Mouse (Mus musculus): ENCODE measurements around the gene Nudt9. TPM values are rescaled to one million over a fixed set of nuclear protein-coding genes. Genes with fewer than 3 reads are reported as not detected.

Gene Nudt9
- total RNA-seq, 1 experiment from 2014 or later: 56.5 TPM

- DNase-seq: no peak
Observed at GRCm38 (mm10) chr5:104077508-104077907, 31.4 kb downstream of the Nudt9 start, which contains the start of gene Gm17660. Gm17660 (minus strand) TSS chr5:104077608.

GRCm38 (mm10) chr5:104080736-104081135 is 34.6 kb downstream of the Nudt9 start:
- no peak for DNase-seq

DNA sequence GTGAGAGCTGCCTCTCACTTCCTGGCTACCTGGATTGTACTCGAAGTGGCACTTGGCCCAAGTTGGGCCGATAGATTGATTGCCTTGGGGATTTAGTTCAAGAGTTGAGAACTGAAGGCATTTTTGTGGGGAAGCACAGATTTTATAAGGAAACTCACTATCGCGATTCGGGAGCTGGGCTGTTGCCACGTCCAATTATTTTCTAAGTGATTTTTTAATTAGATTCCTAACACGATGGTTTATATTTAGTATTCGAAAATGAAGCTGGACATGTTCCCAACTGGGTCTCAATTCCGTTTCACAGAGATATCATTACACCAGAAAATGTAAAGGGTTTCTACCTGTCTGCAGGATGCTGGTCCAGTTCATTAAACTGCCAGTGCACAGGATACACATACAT is 39.3 kb downstream of the Nudt9 start:
- no peak for DNase-seq

- no peak for DNase-seq
Observed at GRCm38 (mm10) chr5:104089751-104090150, 43.6 kb downstream of the Nudt9 start.

GRCm38 (mm10) chr5:104095416-104096077 is 49.4 kb downstream of the Nudt9 start:
- no peak for DNase-seq

DNA sequence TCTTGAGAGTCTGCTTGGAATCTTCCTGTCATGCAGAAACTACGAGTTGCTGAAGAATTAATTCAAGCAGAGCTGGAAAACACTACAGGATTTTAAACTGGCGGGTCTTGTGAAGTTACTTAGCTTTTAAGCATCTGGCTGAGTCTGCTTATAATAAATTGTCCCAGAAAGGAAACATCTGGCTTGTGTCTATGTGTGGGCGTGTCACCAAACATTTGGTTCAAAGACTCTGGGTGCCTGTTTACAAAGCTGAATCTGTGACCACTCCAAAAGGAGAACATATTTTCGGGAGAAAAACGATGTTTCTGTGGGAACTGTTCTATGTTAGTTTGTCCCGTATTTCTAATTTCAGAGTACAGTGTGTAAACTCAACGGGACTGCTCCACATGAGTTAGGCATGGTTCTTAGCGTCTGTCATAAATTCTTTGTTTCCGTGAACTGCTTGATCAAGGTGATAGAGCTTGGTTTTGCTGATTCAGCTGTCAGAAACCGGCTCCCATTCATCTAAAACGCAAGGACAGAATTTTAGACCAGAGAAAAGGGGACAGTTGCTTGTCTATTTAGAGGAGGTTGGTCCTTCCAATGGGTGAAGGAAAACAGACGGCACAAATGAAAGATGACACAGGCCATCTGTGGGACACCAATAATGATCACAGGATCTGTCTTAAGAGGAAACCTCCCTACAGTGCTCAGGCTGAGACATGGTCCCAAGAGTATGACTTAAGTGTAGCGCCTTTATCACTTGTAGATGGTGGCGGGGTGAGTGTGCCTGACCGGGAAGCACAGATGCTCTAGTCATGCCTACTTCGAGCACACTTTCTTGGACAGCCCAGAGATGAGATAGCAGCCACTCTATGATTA is 50.2 kb downstream of the Nudt9 start:
- no peak for DNase-seq

DNA sequence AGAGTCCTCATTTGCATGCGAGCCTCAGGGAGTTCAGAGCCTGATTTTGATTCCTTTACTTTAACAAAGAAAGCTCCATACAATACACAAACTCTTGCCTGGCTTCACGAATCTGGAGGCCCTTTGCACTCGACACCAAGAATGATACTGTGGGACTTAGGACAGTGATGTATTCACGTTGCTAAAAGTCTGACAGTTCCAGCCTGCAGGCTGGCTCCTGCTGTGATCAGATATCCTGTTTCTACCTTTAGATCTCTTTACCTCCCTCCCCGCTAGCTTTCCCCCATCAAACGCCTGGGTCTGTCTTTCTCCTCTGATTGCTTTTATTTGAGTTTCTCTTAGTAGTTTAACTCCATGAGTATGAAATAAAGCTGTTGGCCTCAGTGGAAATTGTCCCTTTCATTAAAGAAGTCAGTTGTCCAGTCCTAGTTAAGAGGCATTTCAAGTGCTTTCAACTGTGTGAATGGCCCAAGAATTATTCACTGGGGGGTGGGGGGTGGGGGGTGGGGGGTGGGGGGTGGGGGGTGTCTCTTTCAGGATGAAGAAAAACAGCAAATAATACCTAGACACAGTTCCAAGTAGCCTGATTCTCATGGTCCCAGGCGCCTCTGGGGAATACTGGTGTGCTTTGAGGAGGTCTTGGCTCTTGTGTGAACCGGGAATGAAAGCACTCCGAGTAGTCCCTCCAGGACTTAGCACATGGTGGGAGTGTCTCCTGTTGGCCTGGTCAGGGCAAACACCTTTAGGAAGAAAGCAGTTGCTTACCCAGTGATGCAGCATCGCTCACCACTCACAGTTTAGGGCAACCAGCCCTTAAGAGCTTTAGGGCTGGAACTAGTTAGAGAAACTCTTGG is 55.8 kb downstream of the Nudt9 start:
- DNase-seq: no peak

DNA sequence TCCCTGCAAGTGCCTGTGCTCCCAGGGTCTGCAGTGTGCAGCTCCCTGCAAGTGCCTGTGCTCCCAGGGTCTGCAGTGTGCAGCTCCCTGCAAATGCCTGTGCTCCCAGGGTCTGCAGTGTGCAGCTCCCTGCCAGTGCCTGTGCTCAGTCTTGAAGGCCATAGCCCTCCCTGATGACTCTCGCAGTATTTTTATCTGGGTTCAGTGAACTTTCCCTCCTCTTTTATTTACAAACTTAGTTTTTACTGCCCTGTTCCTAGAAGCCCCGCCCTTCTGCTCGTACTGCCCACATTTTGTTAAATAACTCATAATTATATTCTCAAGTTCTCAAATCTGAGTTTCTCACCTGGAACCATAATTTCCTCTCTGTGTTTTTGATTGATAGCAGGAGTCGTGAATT is 57.1 kb downstream of the Nudt9 start:
- DNase-seq: no peak

- no peak for DNase-seq
Observed at GRCm38 (mm10) chr5:104104111-104104510, 58.0 kb downstream of the Nudt9 start.

GRCm38 (mm10) chr5:104108127-104108875 is 62.2 kb downstream of the Nudt9 start:
- no peak for DNase-seq

DNA sequence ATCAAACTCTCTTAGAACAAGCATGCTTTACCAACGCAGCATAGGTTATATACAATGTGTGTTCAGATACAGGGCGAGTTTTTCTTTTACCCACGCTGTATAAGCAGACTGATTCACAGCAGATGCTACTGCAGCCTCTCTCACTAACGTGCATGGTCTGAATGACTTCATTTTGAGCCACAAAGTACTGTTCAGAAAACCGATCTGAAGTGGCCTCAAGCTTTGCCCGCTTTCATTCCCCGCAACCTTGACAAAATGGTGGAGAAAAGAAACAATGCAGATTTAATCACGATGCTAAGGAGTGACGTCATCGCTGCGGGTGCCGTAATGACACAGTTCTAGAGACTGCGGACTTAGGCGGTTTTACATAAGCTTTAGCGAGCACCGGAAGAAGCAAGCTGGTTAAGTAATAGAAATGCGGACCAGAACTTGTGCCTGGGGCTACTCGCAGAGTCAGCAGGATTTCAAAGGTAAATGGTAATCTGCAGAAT is 62.8 kb downstream of the Nudt9 start:
- DNase-seq: peak; percentile 27

DNA sequence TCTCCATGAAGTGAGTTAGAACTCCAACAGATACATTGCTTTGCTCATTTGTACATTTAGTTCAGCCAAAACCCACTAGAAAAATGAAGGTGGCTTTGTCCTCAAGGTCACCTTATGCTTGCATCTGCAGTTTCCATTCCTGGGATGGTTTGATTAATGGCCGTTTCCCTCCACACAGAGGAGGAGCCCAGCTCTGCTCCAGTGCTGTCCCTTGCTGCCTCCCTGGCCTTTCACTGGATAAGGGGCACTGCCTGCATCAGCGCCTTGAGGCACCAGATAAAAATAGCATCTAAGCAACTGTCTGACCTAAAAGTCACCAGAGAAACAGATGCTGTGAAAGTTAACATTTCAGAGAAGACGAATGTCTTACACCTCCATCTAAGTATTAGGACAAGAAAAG is 63.4 kb downstream of the Nudt9 start:
- peak; percentile 54 for DNase-seq

DNA sequence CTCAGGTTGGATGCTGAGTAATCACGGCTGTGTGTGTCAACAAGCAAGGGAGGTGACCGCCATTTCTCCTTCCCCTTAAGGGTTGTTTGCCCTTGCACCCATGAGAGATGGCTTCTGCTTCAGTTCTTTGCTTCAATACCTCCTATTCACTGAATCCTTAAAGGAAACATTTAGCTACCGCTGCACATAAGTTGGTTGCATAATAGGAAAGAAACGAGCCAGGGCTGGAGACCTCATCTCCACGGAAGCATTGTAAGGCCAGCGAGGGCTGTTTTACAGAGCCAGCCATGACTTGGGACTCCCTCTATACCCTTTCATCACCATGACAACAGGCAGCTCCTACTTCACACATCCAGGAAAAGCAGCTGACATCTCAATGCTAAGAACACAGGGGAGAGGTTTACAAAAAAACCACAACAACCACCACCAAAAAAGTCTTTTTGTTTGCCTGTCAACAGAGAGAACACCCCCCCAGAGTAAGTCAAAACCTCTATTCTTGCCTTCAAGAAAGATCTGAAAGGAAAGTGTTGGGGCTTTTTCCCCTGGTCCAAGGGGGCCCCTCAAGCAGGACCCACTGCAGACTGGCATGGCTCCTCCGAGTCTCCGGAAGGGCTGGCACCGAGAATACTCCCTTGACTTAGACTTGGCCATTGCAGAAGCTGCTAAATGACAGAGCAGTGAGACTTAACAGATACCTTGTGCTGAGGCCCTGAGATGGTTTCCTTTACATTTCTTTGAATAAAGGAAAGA is 64.2 kb downstream of the Nudt9 start:
- no peak for DNase-seq

GRCm38 (mm10) chr5:104112016-104112415 is 65.9 kb downstream of the Nudt9 start:
- DNase-seq: no peak

- DNase-seq: no peak
Observed at GRCm38 (mm10) chr5:104112511-104112910, 66.4 kb downstream of the Nudt9 start.

GRCm38 (mm10) chr5:104113491-104114172 is 67.5 kb downstream of the Nudt9 start, which contains the start of gene Sparcl1:
Sparcl1 (minus strand) TSS chr5:104113733.
- DNase-seq: no peak
